Mouse (Mus musculus): ENCODE data around the gene Cacna1a.

The Cacna1a gene

DNA sequence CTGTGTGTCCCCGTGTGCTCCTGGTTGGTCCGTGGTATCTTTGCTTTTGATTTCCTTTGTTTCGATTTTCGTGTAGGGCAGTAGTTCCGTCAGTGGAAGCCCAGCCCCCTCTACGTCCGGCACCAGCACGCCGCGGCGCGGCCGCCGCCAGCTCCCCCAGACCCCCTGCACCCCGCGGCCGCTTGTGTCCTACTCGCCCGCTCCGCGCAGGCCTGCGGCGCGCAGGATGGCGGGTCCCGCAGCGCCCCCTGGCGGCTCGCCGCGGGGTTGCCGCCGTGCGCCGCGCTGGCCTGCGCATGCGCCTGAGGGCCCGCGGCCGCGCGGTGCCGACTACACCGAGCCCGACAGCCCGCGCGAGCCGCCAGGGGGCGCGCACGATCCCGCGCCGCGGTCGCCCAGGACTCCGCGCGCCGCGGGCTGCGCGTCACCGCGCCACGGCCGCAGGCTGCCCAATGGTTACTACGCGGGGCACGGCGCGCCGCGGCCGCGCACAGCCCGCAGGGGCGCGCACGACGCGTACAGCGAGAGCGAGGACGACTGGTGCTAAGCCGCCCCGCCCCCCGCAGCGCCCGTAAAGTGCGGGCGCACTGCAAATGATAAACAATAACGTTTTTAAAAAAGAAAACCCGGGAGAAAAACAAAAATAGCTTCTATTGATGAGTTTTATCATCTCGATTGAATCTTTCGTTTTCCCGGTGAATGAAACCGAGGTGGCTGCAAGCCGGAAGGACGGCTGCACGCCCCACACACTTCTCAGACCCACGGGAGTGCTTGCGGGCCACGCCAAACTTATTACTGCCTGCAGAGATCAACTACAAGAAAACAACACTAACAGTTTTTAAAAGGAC is 251.1 kb downstream of the Cacna1a start:
- peak; percentile 30; the same call in 1 of the 2 replicates for TF ChIP-seq GATA4 (IDR thresholded peaks at IDR 0.05; ENCODE audit: insufficient replicate concordance, low read length)

DNA sequence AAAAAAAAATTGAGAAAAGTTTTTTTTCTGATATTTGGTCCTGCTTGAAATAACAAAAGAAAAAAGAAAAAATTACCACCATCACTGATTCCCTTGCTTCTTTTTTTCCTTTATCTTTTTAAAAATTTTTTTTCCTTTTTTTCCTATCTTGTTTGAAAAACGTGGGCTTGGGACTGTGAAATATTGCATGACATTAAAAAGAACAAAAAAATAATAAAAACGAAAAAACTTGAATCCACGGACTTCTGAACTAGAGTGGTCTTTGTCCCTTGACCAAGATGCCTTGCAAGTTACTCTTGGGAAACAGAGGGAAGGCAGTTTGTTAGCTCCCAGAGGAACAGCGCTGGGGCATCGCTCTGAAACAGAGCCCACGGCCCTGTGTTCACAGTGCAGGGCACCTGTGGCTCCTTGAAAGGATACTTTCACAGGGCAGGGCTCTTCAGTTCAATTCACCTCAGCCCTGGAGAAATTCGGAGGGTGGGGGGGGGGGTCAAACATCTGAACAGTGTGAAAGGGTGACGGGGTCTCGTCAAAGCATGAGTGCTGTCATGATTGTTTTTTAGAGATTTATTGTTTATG is 251.9 kb downstream of the Cacna1a start:
- TF ChIP-seq GATA4 (IDR thresholded peaks at IDR 0.05; ENCODE audit: insufficient replicate concordance, low read length): no peak

DNA sequence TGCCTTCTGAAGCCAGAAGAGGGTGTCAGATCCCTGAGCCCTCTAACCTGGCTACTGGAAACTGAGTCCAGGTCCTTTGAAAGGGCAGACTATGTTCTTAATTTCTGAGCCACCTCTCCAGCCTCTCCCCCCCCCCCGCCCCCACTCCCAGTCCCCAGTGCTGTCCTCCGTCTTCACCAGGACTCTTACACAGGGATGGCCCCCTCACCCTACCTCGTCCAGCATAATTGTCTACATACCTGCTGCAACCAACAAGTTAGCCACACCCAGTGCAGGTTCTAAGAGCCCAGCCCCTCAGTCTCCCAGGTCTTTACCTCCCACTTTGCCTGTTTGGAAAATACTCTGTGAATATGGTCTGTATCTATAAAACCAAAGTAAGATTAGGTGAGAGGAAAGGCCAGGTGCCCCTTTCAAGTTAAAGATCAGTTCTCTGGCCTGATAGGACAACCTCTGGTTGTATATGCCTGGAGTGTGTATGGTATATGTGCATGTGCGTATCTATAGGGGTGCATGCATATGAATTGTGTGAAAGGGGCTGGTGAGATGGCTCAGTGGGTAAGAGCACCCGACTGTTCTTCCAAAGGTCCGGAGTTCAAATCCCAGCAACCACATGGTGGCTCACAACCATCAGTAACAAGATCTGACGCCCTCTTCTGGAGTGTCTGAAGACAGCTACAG is 252.5 kb downstream of the Cacna1a start:
- TF ChIP-seq GATA4 (IDR thresholded peaks at IDR 0.05; ENCODE audit: insufficient replicate concordance, low read length): no peak

DNA sequence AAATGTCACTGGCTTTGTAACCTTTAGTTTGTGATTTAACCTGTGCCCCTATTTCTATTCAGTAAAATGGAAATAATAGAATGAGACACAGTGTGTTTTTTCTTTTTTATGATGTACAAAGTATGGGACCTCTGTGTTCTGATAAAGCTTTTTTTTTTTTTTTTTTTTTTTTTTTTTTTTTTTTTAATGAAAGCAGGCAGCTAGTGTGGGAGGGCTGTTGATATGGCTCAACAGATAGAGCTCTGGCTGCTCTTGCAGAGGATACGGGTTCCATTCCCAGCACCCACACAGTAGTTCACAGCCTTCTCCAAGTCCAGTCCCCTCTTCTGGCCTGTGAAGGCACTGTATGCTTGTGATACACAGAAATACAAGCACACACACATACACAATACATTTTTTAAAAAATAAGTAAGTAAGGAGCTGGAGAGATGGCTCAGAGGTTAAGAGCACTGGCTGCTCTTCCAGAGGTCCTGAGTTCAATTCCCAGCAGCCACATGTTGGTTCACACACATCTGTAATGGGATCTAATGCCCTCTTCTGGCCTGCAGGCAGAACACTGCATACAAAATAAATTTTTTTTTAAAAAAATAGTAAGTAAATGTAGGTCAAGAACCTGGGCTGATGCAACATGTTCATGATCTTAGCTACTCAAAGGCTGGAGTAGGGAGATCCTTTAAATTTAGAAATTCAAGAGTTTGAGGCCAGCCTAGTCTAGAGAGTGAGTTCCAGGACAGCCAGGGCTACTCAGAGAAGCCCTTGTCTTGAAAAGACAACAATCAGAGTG is 253.5 kb downstream of the Cacna1a start:
- no peak for TF ChIP-seq GATA4 (IDR thresholded peaks at IDR 0.05; ENCODE audit: insufficient replicate concordance, low read length)

DNA sequence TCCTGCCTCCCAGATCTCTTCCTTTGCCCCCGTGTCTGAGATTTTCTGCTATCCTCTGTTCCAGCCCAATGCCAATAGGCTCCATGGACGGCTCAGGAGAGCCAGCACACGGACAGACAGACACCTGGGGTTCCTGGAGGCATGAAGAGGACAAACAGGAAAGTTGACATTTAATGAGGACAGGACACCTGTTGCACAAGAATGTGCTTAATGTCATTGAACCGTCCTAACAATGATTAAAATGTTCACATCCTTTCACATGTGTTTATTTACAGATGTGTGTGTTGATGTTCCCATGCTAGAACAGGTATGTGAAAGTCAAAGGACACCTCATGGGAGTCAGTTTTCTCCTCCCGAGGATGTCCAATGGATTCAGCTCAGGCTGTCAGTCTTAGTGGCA is 254.8 kb downstream of the Cacna1a start:
- no peak for TF ChIP-seq GATA4 (IDR thresholded peaks at IDR 0.05; ENCODE audit: insufficient replicate concordance, low read length)

DNA sequence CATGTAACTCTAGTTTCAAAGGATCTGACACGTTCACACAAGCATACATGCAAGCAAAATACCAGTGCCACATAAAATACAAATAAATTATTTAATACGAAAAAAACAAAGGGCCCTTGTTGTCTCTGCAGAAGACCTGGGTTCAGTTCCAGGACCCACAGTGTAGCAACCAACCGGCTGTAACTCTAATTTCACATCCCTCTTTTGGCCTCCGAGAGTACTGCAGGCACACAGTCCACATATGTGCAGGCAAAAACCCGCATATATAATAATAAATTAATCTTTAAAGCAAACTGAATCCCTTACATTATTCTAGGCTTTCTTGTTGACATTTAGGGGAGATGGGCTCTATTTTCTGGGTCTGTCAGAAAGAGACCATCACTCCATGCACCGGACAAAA is 258.6 kb downstream of the Cacna1a start:
- TF ChIP-seq GATA4 (IDR thresholded peaks at IDR 0.05; ENCODE audit: insufficient replicate concordance, low read length): no peak

DNA sequence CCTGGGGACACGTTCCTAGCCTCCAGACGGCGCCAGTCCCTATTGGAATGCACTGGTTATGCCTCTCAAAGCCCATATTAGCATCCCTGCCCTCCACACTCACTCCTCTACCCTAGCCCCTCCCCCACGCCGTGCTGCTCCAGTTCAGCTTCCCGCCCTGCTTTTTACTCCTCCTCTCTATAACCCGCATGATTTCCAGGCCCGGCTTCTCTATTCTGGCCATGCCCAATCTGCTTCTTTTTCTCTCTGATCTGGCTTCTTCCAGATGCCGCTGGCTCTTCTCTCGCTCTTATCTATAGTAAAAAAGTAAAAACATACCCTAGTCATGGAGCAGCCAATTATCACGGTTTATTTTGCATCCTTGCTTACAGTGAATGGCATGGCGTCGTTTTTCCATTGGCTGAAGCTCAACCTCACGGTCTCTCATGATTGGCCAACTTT is 259.2 kb downstream of the Cacna1a start:
- no peak for TF ChIP-seq GATA4 (IDR thresholded peaks at IDR 0.05; ENCODE audit: insufficient replicate concordance, low read length)

DNA sequence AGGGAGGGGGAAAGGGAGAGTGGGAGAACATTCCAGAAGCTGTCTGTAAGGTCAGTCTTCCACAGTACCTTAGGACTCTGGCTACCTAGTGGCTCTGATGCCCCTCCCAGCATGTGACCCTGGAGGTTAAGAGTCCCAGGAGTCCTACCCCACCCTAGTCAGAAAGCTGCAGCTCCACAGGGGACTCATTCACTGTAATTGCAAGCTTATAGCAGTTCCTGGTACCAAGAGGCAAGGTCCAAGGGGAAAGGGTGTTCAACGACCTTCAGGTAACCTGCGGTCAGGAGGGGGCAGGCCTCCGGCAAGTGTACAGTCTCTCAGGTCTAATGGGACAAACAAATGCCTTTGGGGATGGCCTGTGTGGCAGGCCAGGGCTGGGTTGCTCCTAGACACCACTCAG is 262.0 kb downstream of the Cacna1a start:
- no peak for TF ChIP-seq GATA4 (IDR thresholded peaks at IDR 0.05; ENCODE audit: insufficient replicate concordance, low read length)

DNA sequence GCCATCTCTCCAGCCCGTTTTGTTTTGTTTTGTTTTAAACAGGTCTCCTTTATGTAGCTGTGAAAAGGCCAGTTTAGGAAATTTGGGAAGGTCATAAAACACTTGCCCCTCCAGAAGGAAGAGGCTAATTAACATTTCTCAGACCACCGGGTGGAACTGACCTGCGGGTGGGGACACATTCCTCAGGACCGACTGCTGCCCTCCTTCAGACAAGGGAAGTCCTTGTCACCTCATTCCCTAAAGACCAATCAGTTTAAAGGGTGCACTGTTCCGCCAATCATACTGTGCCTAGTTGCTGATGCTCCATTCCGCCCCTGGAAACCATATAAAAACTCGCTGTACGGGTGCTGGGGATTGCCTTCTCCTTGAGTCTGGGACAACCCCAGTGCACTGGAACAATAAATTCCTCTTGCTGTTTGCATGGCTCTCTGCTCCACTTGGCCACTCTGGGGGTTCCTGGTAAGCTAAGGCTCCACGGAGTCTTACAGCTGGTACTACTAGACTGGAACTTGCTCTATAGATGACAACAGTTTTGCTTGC is 264.9 kb downstream of the Cacna1a start:
- no peak for TF ChIP-seq GATA4 (IDR thresholded peaks at IDR 0.05; ENCODE audit: insufficient replicate concordance, low read length)

DNA sequence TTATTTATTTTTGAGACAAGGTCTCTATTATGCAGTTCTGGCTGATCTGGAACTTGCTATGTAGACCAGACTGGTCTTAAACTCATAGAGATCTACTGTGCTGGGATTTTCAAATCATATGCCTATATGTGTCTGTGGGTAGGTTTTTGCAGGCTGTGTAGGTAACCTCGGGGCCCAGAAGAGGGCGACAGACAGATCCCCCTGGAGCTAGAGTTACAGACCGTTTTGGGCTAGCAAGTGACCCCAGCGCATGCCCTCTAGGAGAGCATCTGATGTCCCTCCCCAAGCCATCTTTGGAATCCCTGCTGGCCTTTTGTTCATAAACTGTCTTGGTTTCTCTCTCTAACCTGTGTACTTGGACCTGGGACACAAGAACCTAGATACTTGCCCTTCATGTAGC is 266.4 kb downstream of the Cacna1a start:
- no peak for TF ChIP-seq GATA4 (IDR thresholded peaks at IDR 0.05; ENCODE audit: insufficient replicate concordance, low read length)

DNA sequence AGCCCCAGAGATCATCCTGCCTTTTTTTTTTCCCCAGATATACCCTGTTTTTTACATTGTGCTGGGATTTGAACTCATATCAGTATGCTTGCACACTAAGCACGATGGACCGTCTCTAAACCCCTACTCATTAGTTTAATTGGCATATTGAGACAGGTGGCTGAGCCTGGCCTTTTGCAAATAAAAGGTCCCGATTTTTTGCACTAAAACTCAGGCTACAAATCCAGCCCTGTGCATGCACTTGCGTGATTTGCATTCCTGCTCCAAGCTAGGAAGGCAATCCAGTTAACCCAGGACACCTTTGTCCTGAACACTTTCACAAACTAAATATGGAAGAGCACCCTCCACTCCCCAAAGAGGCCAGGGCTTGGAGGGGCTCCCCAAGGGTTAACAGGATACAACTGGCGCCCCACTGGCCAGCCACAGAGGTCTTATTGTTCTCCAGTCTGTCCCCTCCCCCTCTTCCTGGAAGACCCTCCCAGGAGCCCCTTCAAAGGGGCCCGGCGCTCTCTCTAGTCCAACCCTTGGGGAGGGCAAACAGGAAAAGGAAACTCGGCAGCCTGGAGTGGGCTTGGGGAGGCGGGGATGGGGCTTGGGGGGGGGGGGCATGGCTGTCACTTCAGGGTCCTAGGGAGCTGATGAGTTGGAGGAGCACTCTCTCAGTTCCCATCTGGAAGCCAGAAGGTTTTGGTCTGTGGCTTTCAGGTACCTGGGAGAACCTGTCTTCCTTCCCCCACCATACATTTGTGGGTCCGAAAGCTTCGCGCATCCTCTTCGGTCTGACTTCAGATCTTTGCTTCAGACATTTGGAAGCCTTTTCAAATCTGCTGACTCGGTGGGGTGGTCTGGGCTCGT is 267.3 kb downstream of the Cacna1a start:
- no peak for TF ChIP-seq GATA4 (IDR thresholded peaks at IDR 0.05; ENCODE audit: insufficient replicate concordance, low read length)

DNA sequence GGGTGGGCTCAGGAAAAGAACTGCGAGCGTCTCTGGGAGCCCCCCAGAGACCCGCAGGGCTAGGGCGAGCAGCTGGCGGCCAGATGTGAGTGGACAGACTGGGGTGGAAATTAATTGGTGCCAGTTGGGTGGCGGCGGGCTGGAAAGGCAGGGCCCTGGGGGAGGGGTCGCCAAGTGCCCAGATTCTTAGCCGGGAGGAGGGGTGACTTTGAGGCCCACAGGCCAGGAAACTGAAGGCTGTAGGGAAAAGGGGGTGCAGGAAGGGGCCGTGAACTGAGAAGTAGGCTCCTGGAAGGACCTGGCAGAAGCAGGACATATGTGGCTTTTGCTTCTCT is 267.9 kb downstream of the Cacna1a start:
- TF ChIP-seq GATA4 (IDR thresholded peaks at IDR 0.05; ENCODE audit: insufficient replicate concordance, low read length): no peak

DNA sequence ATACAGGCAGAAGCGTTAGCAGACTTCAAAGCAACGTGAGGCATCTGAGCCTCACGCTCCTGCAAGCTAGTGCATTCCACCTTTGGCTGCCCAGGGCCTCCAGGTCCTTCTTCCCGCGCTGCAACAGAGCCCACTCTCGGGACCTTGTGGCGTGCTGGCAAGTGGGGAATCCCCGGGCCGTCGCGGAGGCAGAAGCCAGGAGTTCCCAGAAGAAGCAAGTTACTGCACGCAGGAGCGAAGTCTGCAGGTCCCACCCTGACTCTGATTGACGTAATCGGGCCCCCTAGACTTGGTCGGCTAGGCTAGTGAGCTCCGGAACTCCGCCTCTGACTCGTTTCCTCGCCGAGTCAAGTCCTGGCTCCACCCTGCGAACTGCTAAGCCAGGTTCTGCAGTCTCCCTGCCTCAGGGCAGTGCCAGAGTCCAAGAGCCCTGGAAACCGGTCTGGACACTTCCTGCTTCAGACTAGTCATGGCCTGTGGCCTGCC is 268.4 kb downstream of the Cacna1a start:
- no peak for TF ChIP-seq GATA4 (IDR thresholded peaks at IDR 0.05; ENCODE audit: insufficient replicate concordance, low read length)

DNA sequence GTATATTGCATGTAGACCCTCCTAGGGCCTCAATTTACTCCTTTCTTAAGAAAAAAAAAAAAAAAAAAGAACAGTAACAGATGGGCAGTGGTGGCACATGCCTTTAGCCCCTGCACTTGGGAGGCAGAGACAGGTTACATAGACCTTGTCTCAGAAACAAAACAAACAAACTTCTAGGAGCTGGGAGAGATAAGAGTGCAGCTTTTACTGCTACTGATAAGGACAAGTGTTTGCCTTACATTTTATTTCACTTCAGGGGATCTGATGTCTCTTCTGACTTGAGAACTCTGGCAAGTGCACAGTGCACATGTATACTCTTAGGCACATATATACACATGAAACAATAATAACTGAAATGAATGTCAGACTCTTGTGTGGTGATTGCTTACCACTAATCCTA is 269.0 kb downstream of the Cacna1a start:
- no peak for TF ChIP-seq GATA4 (IDR thresholded peaks at IDR 0.05; ENCODE audit: insufficient replicate concordance, low read length)
